Mouse (Mus musculus) midbrain, embryonic 13.5 days (tissue): ENCODE results near the gene Atad2b. TPM values are rescaled to one million over a fixed set of nuclear protein-coding genes. Genes with fewer than 3 reads are reported as not detected.
A peak's percentile ranks its signal among the peaks of the same experiment; 100 is the strongest.
"Not testable (repeated sequence)": the region's sequence is repeated elsewhere in the genome, so short reads cannot be mapped to it uniquely, and the experiment has no call there.

ENCODE experiments used
- ATAC-seq: fragments of 200-750 bp; cut with Nextera tagmentation; 2 replicates; pipeline ENCODE4 v1.8.0; 2017; ENCODE audit warnings: mild to moderate bottlenecking, moderate TSS enrichment, moderate library complexity
- H3K27ac ChIP-seq: fragments of 300-500 bp; sonication (generic); 2 replicates; pipeline ENCODE4 v1.5.1; 2015; ENCODE audit warnings: inconsistent platforms, mild to moderate bottlenecking, moderate library complexity
- H3K27me3 ChIP-seq: fragments of 300-500 bp; sonication (generic); 2 replicates; pipeline ENCODE4 v1.6.1; 2015; ENCODE audit warnings: mild to moderate bottlenecking, inconsistent platforms
- H3K36me3 ChIP-seq: fragments of 300-500 bp; sonication (generic); 2 replicates; pipeline ENCODE4 v1.6.1; 2015; ENCODE audit warnings: mild to moderate bottlenecking, inconsistent platforms
- H3K4me1 ChIP-seq: fragments of 300-500 bp; sonication (generic); replicated peaks from 2 replicates; pipeline ENCODE4 v1.6.1; 2015; ENCODE audit warnings: inconsistent platforms
- H3K4me2 ChIP-seq: fragments of 300-500 bp; sonication (generic); replicated peaks from 2 replicates; pipeline ENCODE4 v1.6.1; 2015; ENCODE audit warnings: moderate library complexity, mild to moderate bottlenecking, inconsistent platforms
- H3K4me3 ChIP-seq: fragments of 300-500 bp; sonication (generic); replicated peaks from 2 replicates; pipeline ENCODE4 v1.5.1; 2015; ENCODE audit warnings: mild to moderate bottlenecking, inconsistent platforms
- H3K9ac ChIP-seq: fragments of 300-500 bp; sonication (generic); replicated peaks from 2 replicates; pipeline ENCODE4 v1.6.1; 2015; ENCODE audit warnings: mild to moderate bottlenecking, inconsistent platforms
- H3K9me3 ChIP-seq: fragments of 300-500 bp; sonication (generic); 2 replicates; pipeline ENCODE4 v1.6.1; 2016; ENCODE audit warnings: mild to moderate bottlenecking, inconsistent platforms
- WGBS: fragments of 180-500 bp; shearing (Covaris S2); methylation state at CpG from one replicate; pipeline ENCODE4 v1.1.7; 2015; 5-methylcytosine and 5-hydroxymethylcytosine counted together
- polyA plus RNA-seq: library from polyadenylated mRNA; unstranded; fragments of >200 nt; fragmentation: Nextera tagmentation; extraction: Ambion mirVana; gene quantifications from 2 replicates; pipeline ENCODE4 v1.2.1, GENCODE M21; 2015

Gene Atad2b
- polyA plus RNA-seq, 1 experiment from 2014 or later, result 17.5 TPM

DNA sequence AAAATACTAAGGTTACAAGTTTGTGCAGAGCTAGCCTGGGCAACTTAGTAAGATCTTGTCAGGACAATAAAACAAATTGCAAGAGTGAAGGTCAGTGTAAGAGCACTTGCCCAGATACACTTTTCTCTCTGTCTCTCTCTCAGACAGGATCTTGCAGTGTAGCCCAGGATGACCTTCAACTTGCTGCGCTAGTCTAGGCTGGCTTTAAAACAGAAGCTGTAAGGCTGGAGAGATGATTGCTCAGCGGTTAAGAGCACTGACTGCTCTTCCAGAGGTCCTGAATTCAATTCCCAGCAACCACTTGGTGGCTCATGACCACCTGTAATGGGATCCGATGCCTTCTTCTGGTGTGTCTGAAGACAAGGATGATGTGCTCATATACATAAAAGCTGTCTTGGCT, 2.2 kb upstream of the Atad2b start:
- Histone ChIP-seq H3K9me3 (no peaks in the 10 kb centered on the region), H3K4me3 (no peak overlapping the region), H3K4me2 (no peak overlapping the region), H3K27me3 (no peaks in the 10 kb centered on the region), H3K36me3 (no peaks in the 10 kb centered on the region), H3K9ac (no peak overlapping the region), H3K4me1 (peaks cover 16% of the 10 kb centered on the region), H3K27ac (no peak overlapping the region)
- no peak for ATAC-seq
- WGBS, result 86% methylated on average over 3 of the region's 3 CpGs

DNA sequence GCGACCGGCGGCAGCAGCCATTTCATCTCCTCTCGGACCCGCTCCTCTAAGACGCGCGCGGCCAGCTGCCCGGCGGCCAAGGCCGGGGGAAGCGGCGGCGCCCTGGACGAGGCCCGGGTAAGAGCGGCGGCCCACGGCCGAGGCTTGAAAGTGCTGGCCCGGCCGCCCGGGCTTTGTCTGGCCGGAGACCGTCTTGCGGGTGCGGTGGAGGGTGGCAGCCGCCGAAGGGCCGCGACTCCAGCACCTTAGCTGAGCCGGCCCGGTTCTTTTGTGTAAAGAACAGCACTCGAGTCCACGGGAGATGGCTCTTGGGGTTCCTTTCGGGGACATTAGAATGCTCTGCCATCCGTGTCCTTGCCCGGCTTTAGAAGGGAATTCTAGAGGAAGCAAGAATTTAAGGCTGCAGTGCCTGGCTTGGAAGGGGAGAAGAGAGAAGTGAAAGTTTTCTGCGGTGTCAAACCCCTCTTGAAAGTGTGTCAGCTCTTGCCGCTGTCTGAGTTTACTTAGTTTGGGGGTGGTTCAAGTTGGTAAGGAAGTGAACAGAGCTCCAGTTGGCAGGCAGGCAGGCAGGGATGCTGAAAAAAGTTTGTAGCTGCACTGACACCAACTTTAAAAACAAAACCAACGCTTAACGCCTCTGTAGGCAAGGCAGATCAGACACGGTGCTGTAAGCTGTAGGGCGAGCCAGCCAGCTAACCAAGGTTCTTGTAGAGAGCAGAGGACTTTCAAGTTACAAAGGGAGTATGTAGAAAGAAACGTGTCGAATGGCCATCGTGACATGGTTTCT, 845 bp downstream of the Atad2b start:
- peaks cover 29% of the 10 kb centered on the region for H3K4me1 ChIP-seq
- H3K27ac ChIP-seq, result peak overlapping the region; percentile 99
- no peak; the same call in 1 of the 2 replicates for ATAC-seq
- H3K4me3 ChIP-seq, result peak overlapping the region; percentile 96
- peak overlapping the region; percentile 85 for H3K4me2 ChIP-seq
- H3K36me3 ChIP-seq, result no peaks in the 10 kb centered on the region
- H3K9me3 ChIP-seq, result no peaks in the 10 kb centered on the region
- no peaks in the 10 kb centered on the region for H3K27me3 ChIP-seq
- WGBS, result under 1% methylated on average over 47 of the region's 48 CpGs
- peak overlapping the region; percentile 99 for H3K9ac ChIP-seq

DNA sequence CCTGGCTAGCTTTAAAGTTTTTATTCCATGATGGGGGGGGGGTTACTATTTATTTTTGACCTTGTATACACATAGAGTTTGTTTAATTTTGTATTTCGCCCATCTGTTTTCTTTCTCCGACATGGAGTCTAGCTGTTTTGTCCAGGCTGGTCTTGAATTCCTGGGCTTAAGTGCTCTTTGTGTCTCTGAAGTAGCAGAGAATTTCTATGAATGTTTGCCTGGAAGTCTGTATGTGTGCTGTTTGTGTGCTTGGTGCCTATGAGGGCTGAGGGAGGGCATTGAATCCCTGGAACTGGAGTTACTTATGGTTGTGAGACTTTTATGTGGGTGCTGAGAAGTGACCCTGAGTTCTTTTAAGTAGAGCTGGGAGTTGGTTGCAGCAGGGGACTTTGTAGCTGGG, 11.0 kb downstream of the Atad2b start:
- Histone ChIP-seq H3K27me3 (no peaks in the 10 kb centered on the region), H3K4me2 (no peak overlapping the region), H3K9ac (no peak overlapping the region), H3K36me3 (no peaks in the 10 kb centered on the region), H3K4me3 (no peak overlapping the region), H3K9me3 (no peaks in the 10 kb centered on the region), H3K4me1 (no peaks in the 10 kb centered on the region), H3K27ac (no peak overlapping the region)
- 97% methylated on average over 2 of the region's 2 CpGs for WGBS
- ATAC-seq, result no peak

DNA sequence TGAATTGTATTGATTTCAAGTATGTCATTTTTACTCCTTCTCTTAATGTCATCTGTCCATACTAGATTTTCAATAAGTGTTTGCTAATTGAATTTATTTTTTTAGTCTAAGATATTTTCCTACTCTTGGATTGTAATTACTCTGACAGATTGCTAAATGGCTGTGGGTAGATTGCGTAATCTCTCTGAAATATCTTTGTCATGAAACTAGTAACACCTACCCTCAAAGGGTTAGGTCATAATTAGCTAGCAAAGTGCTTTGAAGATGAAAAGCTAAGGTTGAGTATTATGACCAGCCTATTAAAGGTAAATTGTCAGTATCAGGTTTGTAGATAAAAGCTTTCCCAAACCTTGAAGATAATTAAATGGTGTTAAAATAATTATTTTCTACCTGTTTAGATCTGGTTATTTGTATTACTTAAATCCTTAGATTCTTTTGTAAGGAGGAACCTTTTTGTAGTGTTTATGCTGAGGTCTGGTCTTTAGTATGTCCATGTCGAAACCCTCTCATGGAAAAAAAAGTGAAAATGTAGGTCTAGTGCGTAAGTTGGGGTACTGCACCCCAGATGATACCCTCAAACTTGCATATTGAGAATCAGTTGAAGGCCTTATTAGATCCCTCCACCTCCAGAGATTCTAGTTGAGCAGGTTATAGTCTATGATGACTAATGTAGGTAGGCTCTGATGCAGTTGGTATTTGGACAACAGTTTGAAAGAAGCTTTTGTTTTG, 13.8 kb downstream of the Atad2b start:
- no peaks in the 10 kb centered on the region for H3K4me1 ChIP-seq
- no peak overlapping the region for H3K27ac ChIP-seq
- no peak for ATAC-seq

DNA sequence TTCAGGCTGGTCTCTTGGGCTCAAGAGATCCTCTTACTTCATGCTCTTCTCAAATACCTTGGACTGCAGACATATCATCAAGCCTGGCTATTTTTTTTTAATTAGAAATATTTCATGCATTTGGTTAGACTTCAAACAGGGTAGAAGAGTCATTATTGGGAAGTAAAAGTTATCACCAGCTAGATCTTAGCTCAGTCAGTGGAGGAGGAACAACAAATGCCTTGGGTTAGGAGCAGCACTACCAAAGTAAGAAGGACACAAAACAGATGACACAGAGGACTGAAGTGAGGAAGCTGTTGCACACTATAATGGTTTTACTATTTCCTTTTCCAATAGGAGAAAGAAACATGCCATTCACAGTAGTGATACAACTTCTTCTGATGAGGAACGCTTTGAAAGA, 35.1 kb downstream of the Atad2b start:
- no peaks in the 10 kb centered on the region for H3K4me1 ChIP-seq
- H3K9ac ChIP-seq, result no peak overlapping the region
- H3K36me3 ChIP-seq, result peaks cover 68% of the 10 kb centered on the region
- no peak overlapping the region for H3K27ac ChIP-seq
- no peak overlapping the region for H3K4me3 ChIP-seq
- no peak for ATAC-seq
- H3K27me3 ChIP-seq, result no peaks in the 10 kb centered on the region
- H3K4me2 ChIP-seq, result no peak overlapping the region
- no peaks in the 10 kb centered on the region for H3K9me3 ChIP-seq
- 97% methylated on average over 1 of the region's 1 CpGs for WGBS

More for the DNA sequence above, 13.8 kb downstream of the Atad2b start:
- Histone ChIP-seq H3K4me3 (no peak overlapping the region), H3K9ac (no peak overlapping the region), H3K27me3 (no peaks in the 10 kb centered on the region), H3K36me3 (no peaks in the 10 kb centered on the region), H3K9me3 (no peaks in the 10 kb centered on the region), H3K4me2 (no peak overlapping the region)
- WGBS, result 96% methylated on average over 3 of the region's 3 CpGs

DNA sequence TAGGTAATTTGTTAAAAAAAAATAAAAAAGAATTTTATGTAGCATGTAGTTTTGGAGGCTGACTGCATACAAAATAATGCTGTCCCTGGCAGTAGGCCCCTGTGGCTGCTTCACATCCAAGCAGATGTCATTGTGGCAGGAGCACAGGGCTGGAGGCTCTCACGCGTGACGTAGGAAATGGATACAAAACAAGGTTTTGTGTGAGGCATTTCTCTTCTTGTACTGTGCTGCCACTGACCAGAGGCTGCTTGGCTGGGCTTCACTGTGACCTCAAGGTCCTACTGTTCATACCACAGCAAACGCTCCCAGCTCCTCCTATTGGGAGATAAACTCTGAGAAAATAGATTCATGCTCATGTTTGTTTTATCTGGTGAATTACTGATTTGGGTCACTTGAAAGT, 36.0 kb downstream of the Atad2b start:
- no peak overlapping the region for H3K27ac ChIP-seq
- no peak overlapping the region for H3K9ac ChIP-seq
- H3K36me3 ChIP-seq, result peaks cover 61% of the 10 kb centered on the region
- no peak overlapping the region for H3K4me3 ChIP-seq
- 89% methylated on average over 4 of the region's 4 CpGs for WGBS
- H3K9me3 ChIP-seq, result no peaks in the 10 kb centered on the region
- H3K4me1 ChIP-seq, result no peaks in the 10 kb centered on the region
- H3K27me3 ChIP-seq, result no peaks in the 10 kb centered on the region
- ATAC-seq, result no peak
- no peak overlapping the region for H3K4me2 ChIP-seq

DNA sequence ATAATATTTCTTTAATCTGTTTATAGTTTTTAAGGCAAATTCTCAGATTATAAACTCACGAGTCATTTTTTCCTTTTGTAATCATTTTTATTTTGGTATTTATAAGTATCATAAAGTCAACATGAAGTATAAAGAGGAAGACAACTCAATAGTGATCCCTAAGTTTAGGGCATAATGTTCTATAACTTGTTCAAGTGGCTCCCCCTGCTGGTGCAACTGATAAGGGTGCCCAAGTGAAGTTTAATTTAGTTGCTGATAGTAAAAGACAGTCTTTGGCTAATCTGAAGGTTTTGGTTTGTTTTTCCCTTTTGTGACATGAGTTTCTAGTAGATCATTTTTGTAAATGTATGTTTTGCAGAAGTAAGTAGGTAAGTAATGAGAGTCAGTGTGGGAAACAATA, 55.8 kb downstream of the Atad2b start:
- H3K9ac ChIP-seq, result no peak overlapping the region
- H3K4me3 ChIP-seq, result no peak overlapping the region
- H3K36me3 ChIP-seq, result peaks cover 44% of the 10 kb centered on the region
- H3K27ac ChIP-seq, result no peak overlapping the region
- no peaks in the 10 kb centered on the region for H3K4me1 ChIP-seq
- no peak for ATAC-seq
- 47% methylated on average over 1 of the region's 1 CpGs for WGBS
- no peak overlapping the region for H3K4me2 ChIP-seq
- H3K9me3 ChIP-seq, result no peaks in the 10 kb centered on the region
- H3K27me3 ChIP-seq, result no peaks in the 10 kb centered on the region

DNA sequence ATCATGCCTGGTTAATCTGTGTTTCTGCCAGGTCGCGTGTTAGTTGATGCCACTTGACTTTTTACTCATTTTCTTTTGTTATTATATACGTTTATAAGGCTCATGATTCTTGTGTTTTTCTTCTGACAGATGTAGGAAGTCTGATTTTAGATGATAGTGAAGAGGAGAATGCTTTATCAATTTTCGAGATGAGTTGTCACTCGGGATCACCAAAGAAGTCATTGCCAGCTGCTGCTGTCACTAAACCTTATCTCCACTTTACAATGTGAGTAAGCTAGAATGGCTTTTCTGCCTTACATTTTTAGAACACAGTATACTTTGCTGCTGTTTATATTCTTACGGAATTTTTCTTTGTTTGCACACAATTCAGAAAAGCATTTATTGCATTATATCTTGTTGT, 61.2 kb downstream of the Atad2b start:
- no peak overlapping the region for H3K9ac ChIP-seq
- H3K36me3 ChIP-seq, result peaks cover 63% of the 10 kb centered on the region
- H3K4me3 ChIP-seq, result no peak overlapping the region
- H3K9me3 ChIP-seq, result no peaks in the 10 kb centered on the region
- no peak for ATAC-seq
- H3K27me3 ChIP-seq, result no peaks in the 10 kb centered on the region
- no peak overlapping the region for H3K27ac ChIP-seq
- no peak overlapping the region for H3K4me2 ChIP-seq
- 92% methylated on average over 6 of the region's 6 CpGs for WGBS
- H3K4me1 ChIP-seq, result no peaks in the 10 kb centered on the region

DNA sequence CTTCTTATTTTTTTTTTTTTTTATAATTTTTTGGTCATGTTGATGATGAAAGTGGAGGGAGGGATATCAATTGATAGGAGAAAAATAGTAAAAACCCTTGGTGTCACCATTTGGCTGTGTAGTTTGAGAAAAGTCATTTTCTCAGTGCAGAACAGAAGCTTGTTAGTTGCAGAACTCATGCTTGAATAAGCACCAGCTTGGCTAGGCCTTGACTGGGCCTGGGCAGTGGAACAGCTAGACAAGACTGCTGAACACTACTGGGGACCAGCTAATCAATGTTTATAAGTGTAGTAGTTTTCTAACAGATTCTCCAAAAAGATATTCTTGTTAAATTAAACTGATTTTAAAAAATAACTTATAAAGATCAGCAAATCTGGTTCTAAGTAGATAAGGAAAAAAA, 79.8 kb downstream of the Atad2b start:
- no peak overlapping the region for H3K9ac ChIP-seq
- H3K27me3 ChIP-seq, result no peaks in the 10 kb centered on the region
- H3K27ac ChIP-seq, result no peak overlapping the region
- H3K4me3 ChIP-seq, result no peak overlapping the region
- H3K36me3 ChIP-seq, result peaks cover 3% of the 10 kb centered on the region; the same call in 1 of the 2 replicates
- no peaks in the 10 kb centered on the region for H3K4me1 ChIP-seq
- H3K9me3 ChIP-seq, result no peaks in the 10 kb centered on the region
- no peak overlapping the region for H3K4me2 ChIP-seq
- ATAC-seq, result no peak

DNA sequence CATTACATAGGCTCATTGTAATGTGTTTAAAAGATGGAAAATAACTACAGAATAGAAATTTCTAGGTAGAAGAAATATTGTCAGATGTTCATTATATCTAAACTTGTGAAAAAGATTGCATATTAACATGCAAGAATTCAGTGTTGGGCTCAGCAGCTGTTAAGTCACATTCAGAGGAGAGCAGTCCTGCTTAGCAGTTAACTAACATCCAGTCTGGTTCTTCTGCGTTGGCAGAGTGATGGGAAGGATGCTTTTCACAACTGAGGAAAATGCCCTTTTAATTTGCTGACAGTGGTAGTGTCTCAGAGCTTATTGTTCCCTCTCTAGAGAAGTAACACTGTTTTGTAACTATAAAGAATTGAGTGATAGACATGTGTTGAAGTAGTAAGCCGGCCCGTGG, 88.2 kb downstream of the Atad2b start:
- Histone ChIP-seq H3K36me3 (peaks cover 11% of the 10 kb centered on the region), H3K4me3 (no peak overlapping the region), H3K4me2 (no peak overlapping the region), H3K27ac (no peak overlapping the region), H3K27me3 (no peaks in the 10 kb centered on the region), H3K9me3 (no peaks in the 10 kb centered on the region), H3K9ac (no peak overlapping the region), H3K4me1 (peaks cover 5% of the 10 kb centered on the region; the same call in 1 of the 2 replicates)
- no peak for ATAC-seq
- WGBS, result 45% methylated on average over 3 of the region's 3 CpGs

DNA sequence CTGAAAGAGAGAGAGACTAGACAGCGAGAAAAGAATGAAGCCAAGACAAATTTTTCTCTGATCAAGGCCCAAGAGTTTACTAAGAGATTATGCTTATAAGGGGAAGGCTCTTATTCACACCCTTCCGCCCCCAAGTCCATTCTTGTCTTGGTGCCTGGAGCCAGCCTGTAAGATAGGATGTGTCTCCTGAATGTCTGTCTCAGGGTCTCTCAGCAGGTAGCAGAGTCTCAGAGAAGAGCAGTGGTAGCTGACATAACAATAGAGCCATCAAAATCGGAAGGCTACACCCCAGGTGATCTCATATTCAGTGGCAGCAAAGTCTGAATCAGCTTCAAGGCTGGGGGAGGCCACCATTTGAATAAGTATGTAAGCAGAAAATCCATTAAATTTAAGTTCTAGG, 88.6 kb downstream of the Atad2b start:
- not testable (repeated sequence) for H3K27ac ChIP-seq, H3K9me3 ChIP-seq, ATAC-seq, H3K4me1 ChIP-seq, H3K9ac ChIP-seq, H3K27me3 ChIP-seq, H3K4me3 ChIP-seq, H3K4me2 ChIP-seq
- WGBS, result 37% methylated on average over 3 of the region's 3 CpGs
- H3K36me3 ChIP-seq, result peaks cover 14% of the 10 kb centered on the region

DNA sequence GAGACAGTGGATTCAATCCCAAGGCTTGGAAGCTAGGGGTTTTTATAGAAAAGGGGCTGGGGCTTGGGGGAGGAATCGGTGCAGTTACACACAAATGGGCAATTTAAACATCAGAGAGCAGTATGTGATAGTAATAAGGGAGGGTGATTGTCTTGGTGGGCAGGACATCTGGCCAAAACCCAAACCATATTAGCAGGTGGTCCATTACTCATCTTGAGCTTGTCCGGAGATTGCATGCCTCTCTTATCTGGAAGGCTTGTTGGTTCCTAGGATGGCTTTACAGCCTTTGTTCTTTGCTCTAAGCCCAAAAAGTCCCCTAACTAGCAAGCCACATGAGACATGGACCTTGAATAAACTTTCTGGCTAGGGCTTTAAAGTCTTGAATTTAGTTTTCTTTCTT, 91.5 kb downstream of the Atad2b start:
- not testable (repeated sequence) for H3K4me3 ChIP-seq, H3K9ac ChIP-seq, H3K4me1 ChIP-seq, H3K9me3 ChIP-seq, H3K27me3 ChIP-seq, H3K27ac ChIP-seq, H3K4me2 ChIP-seq, ATAC-seq
- H3K36me3 ChIP-seq, result peaks cover 20% of the 10 kb centered on the region
- 95% methylated on average over 2 of the region's 2 CpGs for WGBS
